Comparison of ENCODE assay signal across 23 mouse cellular contexts in genomic region chr13:97966077-97966476, GRCm38 (mm10).
"Had no signal": no experiment of that assay in that cellular context is flagged by ENCODE, and none has a peak within 500 bp of the region (broad histone marks: within the 10 kb centered on the region; RNA-seq: fewer than 3 reads in every experiment).

No protein-coding gene starts in this region.

- H3K4me2 ChIP-seq: heart, embryonic 12.5 days; hindbrain, embryonic 13.5 days; hindbrain, embryonic 15.5 days; kidney, embryonic 15.5 days; limb, embryonic 12.5 days had no signal

- H3K9me3 ChIP-seq: heart, embryonic 10.5 days; heart, embryonic 12.5 days; hindbrain, embryonic 13.5 days; hindbrain, embryonic 15.5 days; kidney, embryonic 15.5 days; limb, embryonic 10.5 days; limb, embryonic 12.5 days had no signal

- H3K36me3 ChIP-seq: heart, embryonic 10.5 days; heart, embryonic 12.5 days; hindbrain, embryonic 15.5 days had no signal

- H3K27me3 ChIP-seq: hindbrain, embryonic 13.5 days; hindbrain, embryonic 15.5 days; kidney, embryonic 15.5 days; limb, embryonic 12.5 days had no signal

- H3K9ac ChIP-seq: heart, embryonic 12.5 days; hindbrain, embryonic 13.5 days; hindbrain, embryonic 15.5 days; kidney, embryonic 15.5 days; limb, embryonic 12.5 days had no signal

- H3K4me1 ChIP-seq: hindbrain, embryonic 13.5 days; hindbrain, embryonic 15.5 days had no signal

- DNase-seq: gastrocnemius, adult 2 months; gastrocnemius, postnatal 10 days; gastrocnemius, postnatal 25 days; heart, adult 18-20 months; heart, postnatal 10 days; kidney, adult 11 months; kidney, adult 2 months; kidney, adult 9 months; kidney, postnatal 14 days; kidney, postnatal 36 days; layer of hippocampus, adult 9-11 months; layer of hippocampus, postnatal 36 days had no signal

- ATAC-seq: forebrain, embryonic 16.5 days; hindbrain, postnatal 0 days; intestine, embryonic 16.5 days had no signal

- H3K27ac ChIP-seq: gastrocnemius, adult 2 months; heart, embryonic 10.5 days; hindbrain, embryonic 13.5 days; hindbrain, embryonic 15.5 days; hindbrain, postnatal 0 days; kidney, embryonic 15.5 days; kidney, postnatal 0 days; limb, embryonic 10.5 days; limb, embryonic 12.5 days had no signal

- H3K4me3 ChIP-seq: gastrocnemius, adult 2 months; heart, embryonic 10.5 days; heart, embryonic 12.5 days; hindbrain, embryonic 13.5 days; hindbrain, embryonic 15.5 days; kidney, embryonic 15.5 days; limb, embryonic 10.5 days; limb, embryonic 12.5 days had no signal
